In the genomic region with DNA sequence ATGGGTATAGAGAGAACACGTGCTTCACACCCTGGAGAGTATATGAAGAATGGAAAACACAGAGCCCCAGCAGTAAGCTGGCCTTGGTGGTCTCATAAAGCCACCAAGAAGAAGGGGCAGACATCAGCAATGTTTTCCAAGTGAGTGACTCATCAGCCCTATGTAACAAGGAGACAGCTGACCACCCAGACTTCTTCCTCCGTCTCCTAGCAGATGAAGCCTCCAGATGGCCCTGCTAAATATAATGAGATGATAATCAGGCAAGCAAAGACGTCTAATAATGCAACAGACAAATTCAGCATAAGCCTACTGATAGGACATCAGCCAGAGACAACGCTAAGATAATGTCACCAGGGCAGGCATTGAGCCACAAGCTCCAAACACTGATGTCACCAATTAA, we compare ENCODE assay signal across 17 mouse cellular contexts. TPM values are rescaled to one million over a fixed set of nuclear protein-coding genes. Genes with fewer than 3 reads are reported as not detected.
DNase-seq lines count a peak whose midpoint lies in the region; ATAC-seq lines count a peak whose summit lies in the region.
"Had no signal": no experiment of that assay in that cellular context is flagged by ENCODE, and none has a peak within 500 bp of the region (broad histone marks: within the 10 kb centered on the region; RNA-seq: fewer than 3 reads in every experiment).

No protein-coding gene starts in this region.

- intact Hi-C loops in heart, postnatal 25 days (cut with DNase I) = no loop called here

- H3K9ac ChIP-seq in midbrain, embryonic 13.5 days (replicated peaks) = no peak overlapping the region
- H3K9ac ChIP-seq in midbrain, embryonic 16.5 days (ENCODE audit: low read depth, low read length) = no peak overlapping the region
- H3K9ac ChIP-seq in forebrain, embryonic 16.5 days (replicated peaks; ENCODE audit: low read depth, low read length) = no peak overlapping the region
- H3K9ac ChIP-seq: heart, embryonic 12.5 days; kidney, embryonic 15.5 days had no signal

- H3K4me3 ChIP-seq in midbrain, embryonic 13.5 days (replicated peaks) = no peak overlapping the region
- H3K4me3 ChIP-seq in midbrain, embryonic 16.5 days (ENCODE audit: low read depth, low read length) = no peak overlapping the region
- no peak overlapping the region for H3K4me3 ChIP-seq in forebrain, embryonic 16.5 days (replicated peaks; ENCODE audit: low read length)
- H3K4me3 ChIP-seq: heart, embryonic 12.5 days; kidney, embryonic 15.5 days had no signal

- WGBS in midbrain, embryonic 13.5 days = 25% methylated on average over 4 of the region's 4 CpGs
- WGBS in midbrain, embryonic 16.5 days = 18% methylated on average over 4 of the region's 4 CpGs
- WGBS in forebrain, embryonic 16.5 days = 19% methylated on average over 4 of the region's 4 CpGs

- H3K9me3 ChIP-seq in midbrain, embryonic 13.5 days = no peaks in the 10 kb centered on the region
- no peaks in the 10 kb centered on the region for H3K9me3 ChIP-seq in midbrain, embryonic 16.5 days (replicated peaks; ENCODE audit: control insufficient read depth, low read length, poor library complexity, severe bottlenecking)
- H3K9me3 ChIP-seq in forebrain, embryonic 16.5 days (ENCODE audit: control insufficient read depth, low read length) = no peaks in the 10 kb centered on the region
- H3K9me3 ChIP-seq: heart, embryonic 12.5 days; kidney, embryonic 15.5 days had no signal

- H3K27me3 ChIP-seq in midbrain, embryonic 13.5 days = no peaks in the 10 kb centered on the region
- no peaks in the 10 kb centered on the region for H3K27me3 ChIP-seq in midbrain, embryonic 16.5 days (ENCODE audit: control insufficient read depth, insufficient read depth, low read depth, low read length)
- H3K27me3 ChIP-seq in forebrain, embryonic 16.5 days (replicated peaks; ENCODE audit: control insufficient read depth, insufficient read depth, low read length) = no peaks in the 10 kb centered on the region
- H3K27me3 ChIP-seq: heart, embryonic 12.5 days; kidney, embryonic 15.5 days had no signal

- H3K4me2 ChIP-seq in midbrain, embryonic 13.5 days (replicated peaks) = no peak overlapping the region
- H3K4me2 ChIP-seq in midbrain, embryonic 16.5 days (ENCODE audit: low read length) = no peak overlapping the region
- no peak overlapping the region for H3K4me2 ChIP-seq in forebrain, embryonic 16.5 days (ENCODE audit: low read length)
- H3K4me2 ChIP-seq: heart, embryonic 12.5 days; kidney, embryonic 15.5 days; liver, embryonic 11.5 days had no signal

- peaks cover 8% of the 10 kb centered on the region for H3K4me1 ChIP-seq in midbrain, embryonic 13.5 days (replicated peaks)
- H3K4me1 ChIP-seq in midbrain, embryonic 16.5 days (ENCODE audit: control insufficient read depth, insufficient read depth, low read length) = no peaks in the 10 kb centered on the region; the same call in 1 of the 2 replicates
- H3K4me1 ChIP-seq in forebrain, embryonic 16.5 days (replicated peaks; ENCODE audit: control insufficient read depth, insufficient read depth, low read length) = no peaks in the 10 kb centered on the region

- ATAC-seq in midbrain, embryonic 13.5 days = peak; percentile 63
- no peak for ATAC-seq in midbrain, embryonic 16.5 days
- peak; percentile 57 for ATAC-seq in forebrain, embryonic 16.5 days
- ATAC-seq: activated CD4-positive, CD25-positive, alpha-beta regulatory T cell, adult 4 months had no signal

- H3K36me3 ChIP-seq in midbrain, embryonic 13.5 days = no peaks in the 10 kb centered on the region
- H3K36me3 ChIP-seq in midbrain, embryonic 16.5 days (ENCODE audit: control insufficient read depth, insufficient read depth, low read length) = no peaks in the 10 kb centered on the region
- H3K36me3 ChIP-seq in forebrain, embryonic 16.5 days (ENCODE audit: control insufficient read depth, insufficient read depth) = no peaks in the 10 kb centered on the region
- H3K36me3 ChIP-seq: heart, embryonic 12.5 days; kidney, embryonic 15.5 days had no signal

- H3K27ac ChIP-seq in midbrain, embryonic 13.5 days = no peak overlapping the region
- no peak overlapping the region for H3K27ac ChIP-seq in midbrain, embryonic 16.5 days (ENCODE audit: low read length)
- H3K27ac ChIP-seq in forebrain, embryonic 16.5 days (ENCODE audit: low read length) = no peak overlapping the region
- H3K27ac ChIP-seq: kidney, embryonic 15.5 days had no signal

- DNase-seq in heart, adult 11 months = peak; percentile 50
- no peak for DNase-seq in heart, postnatal 25 days (ENCODE audit: low spot score)
- peak; percentile 78 for DNase-seq in retina, embryonic 14.5 days (ENCODE audit: low spot score)
- no peak for DNase-seq in kidney, postnatal 25 days
- DNase-seq in cerebellum, adult 11 months = no peak
- DNase-seq: cerebellum, adult 9-10 months; thymus, postnatal 36 days had no signal

RNA-seq across cellular contexts. Expression of gene Slc22a8, which starts 25.1 kb away (rescaled TPM):
- not detected for total RNA-seq in heart, postnatal 25 days (2021)
- 3.8 and 4.2 TPM in 2 replicates for polyA plus RNA-seq in midbrain, embryonic 13.5 days (2015; fragmentation: Nextera tagmentation; extraction: Ambion mirVana)
- polyA plus RNA-seq in midbrain, embryonic 16.5 days (2015; fragmentation: Nextera tagmentation; extraction: Ambion mirVana) = 11.7 and 13.6 TPM in 2 replicates
- polyA plus RNA-seq in forebrain, embryonic 16.5 days (2015; fragmentation: Nextera tagmentation; extraction: Ambion mirVana) = 9.2 and 11.2 TPM in 2 replicates
- polyA plus RNA-seq: heart, embryonic 12.5 days had no signal

RNA-seq across cellular contexts. Expression of gene Slc22a6, which starts 51.9 kb away (rescaled TPM):
- total RNA-seq in heart, postnatal 25 days (2021) = not detected
- polyA plus RNA-seq in midbrain, embryonic 13.5 days (2015; fragmentation: Nextera tagmentation; extraction: Ambion mirVana) = 8.5 and 9.5 TPM in 2 replicates
- 9.2 and 10.0 TPM in 2 replicates for polyA plus RNA-seq in midbrain, embryonic 16.5 days (2015; fragmentation: Nextera tagmentation; extraction: Ambion mirVana)
- polyA plus RNA-seq in forebrain, embryonic 16.5 days (2015; fragmentation: Nextera tagmentation; extraction: Ambion mirVana) = 9.4 and 14.0 TPM in 2 replicates
- polyA plus RNA-seq: activated CD4-positive, CD25-positive, alpha-beta regulatory T cell, adult 4 months; heart, embryonic 12.5 days; liver, embryonic 11.5 days; lung, embryonic 16.5 days; neural tube, embryonic 14.5 days; stomach, embryonic 16.5 days had no signal

Comparison
In these comparisons a context has a peak if more than half of its experiments do, and no peak if none do; other contexts are left out.
1. DNase-seq: peak in heart, adult 11 months (single experiment) and retina, embryonic 14.5 days (single experiment); none in heart, postnatal 25 days (single experiment), kidney, postnatal 25 days (0 of 2) and cerebellum, adult 11 months (single experiment).